Mouse (Mus musculus) testis, adult 2 months (tissue): ENCODE data around the gene Atp1a3.

Source experiments
- CTCF ChIP-seq: fragments of 200-500 bp; IDR thresholded peaks from 2 replicates; pipeline ENCODE4 v1.5.1; 2012; ENCODE audit warnings: low read depth, mild to moderate bottlenecking, inconsistent platforms, low read length, moderate library complexity; ENCODE audit not compliant: control insufficient read depth, insufficient read depth, insufficient replicate concordance
- POLR2A ChIP-seq: fragments of 200-500 bp; IDR thresholded peaks from 2 replicates; pipeline ENCODE4 v1.6.1; 2012; ENCODE audit warnings: low read depth, mild to moderate bottlenecking, inconsistent platforms, low read length, moderate library complexity; ENCODE audit not compliant: control insufficient read depth

- TF ChIP-seq POLR2A (no peak), CTCF (no peak)
Measured at GRCm38 (mm10) chr7:25031528-25031927, 25.8 kb upstream of the Atp1a3 start.
